Mouse (Mus musculus) cerebellum, adult (tissue): ENCODE results near the gene Gramd1b.

ENCODE experiments used
- ATAC-seq: cut with Nextera tagmentation; 2 replicates; pipeline ENCODE4 v1.9.2; 2017; ENCODE audit warnings: mild to moderate bottlenecking, moderate library complexity, mixed read lengths; ENCODE audit not compliant: insufficient number of reproducible peaks, low FRiP score, low TSS enrichment

The Gramd1b gene

GRCm38 (mm10) chr9:40459304-40460280, 71.6 kb downstream of the Gramd1b start:
- ATAC-seq = no peak

- ATAC-seq = no peak
Observed at GRCm38 (mm10) chr9:40458559-40459303, 72.5 kb downstream of the Gramd1b start.

- ATAC-seq = no peak
Observed at GRCm38 (mm10) chr9:40457448-40457847, 73.7 kb downstream of the Gramd1b start.

- ATAC-seq = 0 out of 2 replicates have a peak, but pooled peaks have one; percentile 41
Observed at GRCm38 (mm10) chr9:40456191-40456590, 75.0 kb downstream of the Gramd1b start.

- peak; percentile 53 for ATAC-seq
Observed at GRCm38 (mm10) chr9:40455336-40456185, 75.6 kb downstream of the Gramd1b start.

- no peak for ATAC-seq
Observed at GRCm38 (mm10) chr9:40455020-40455335, 76.2 kb downstream of the Gramd1b start.

- no peak for ATAC-seq
Observed at GRCm38 (mm10) chr9:40453889-40454288, 77.3 kb downstream of the Gramd1b start.

GRCm38 (mm10) chr9:40452208-40452607, 79.0 kb downstream of the Gramd1b start:
- ATAC-seq = no peak

GRCm38 (mm10) chr9:40450776-40451175, 80.4 kb downstream of the Gramd1b start:
- ATAC-seq = no peak

GRCm38 (mm10) chr9:40450417-40450714, 80.8 kb downstream of the Gramd1b start:
- no peak for ATAC-seq

- no peak for ATAC-seq
Observed at GRCm38 (mm10) chr9:40449610-40450416, 81.4 kb downstream of the Gramd1b start.

- ATAC-seq = no peak
Observed at GRCm38 (mm10) chr9:40448646-40449243, 82.4 kb downstream of the Gramd1b start.

GRCm38 (mm10) chr9:40447265-40447664, 83.9 kb downstream of the Gramd1b start:
- ATAC-seq = no peak

GRCm38 (mm10) chr9:40444961-40445360, 86.2 kb downstream of the Gramd1b start:
- ATAC-seq = no peak

GRCm38 (mm10) chr9:40442784-40443183, 88.4 kb downstream of the Gramd1b start:
- ATAC-seq = no peak

- no peak for ATAC-seq
Observed at GRCm38 (mm10) chr9:40439973-40440687, 91.1 kb downstream of the Gramd1b start.

GRCm38 (mm10) chr9:40438731-40439526, 92.3 kb downstream of the Gramd1b start:
- no peak for ATAC-seq

GRCm38 (mm10) chr9:40437891-40438290, 93.3 kb downstream of the Gramd1b start:
- ATAC-seq = no peak
